Mouse (Mus musculus): Measurements from ENCODE around the gene Bcas3. TPM values are rescaled to one million over a fixed set of nuclear protein-coding genes. Genes with fewer than 3 reads are reported as not detected.
A peak's percentile ranks its signal among the peaks of the same experiment; 100 is the strongest.
"Not testable (repeated sequence)": the region's sequence is repeated elsewhere in the genome, so short reads cannot be mapped to it uniquely, and the experiment has no call there.

Bcas3 gene
- polyA plus RNA-seq, 1 experiment from 2014 or later, result 33.3 TPM

DNA sequence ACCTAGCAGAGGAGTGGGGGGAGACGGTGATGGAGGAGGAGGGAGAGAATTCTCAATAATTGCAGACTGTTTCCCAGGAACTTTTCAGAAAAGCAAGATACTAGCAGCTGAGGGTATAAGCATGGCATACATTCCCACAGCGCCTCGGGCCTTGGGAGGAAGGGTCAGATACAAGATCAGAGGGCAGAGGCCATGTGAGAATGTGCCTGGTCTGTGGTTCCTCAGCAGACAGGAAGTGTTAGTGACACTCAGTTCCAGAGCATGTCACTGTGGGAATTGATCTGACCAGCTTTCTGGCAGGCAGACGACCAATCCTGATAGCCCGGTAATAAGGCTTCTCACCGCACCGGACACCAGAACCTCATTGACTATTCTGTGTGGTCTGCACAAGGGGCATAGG is 357.2 kb downstream of the Bcas3 start:
- no peak overlapping the region for H3K4me3 ChIP-seq (ENCODE audit: low read depth, low read length)
- 76% methylated on average over 7 of the region's 7 CpGs for WGBS

DNA sequence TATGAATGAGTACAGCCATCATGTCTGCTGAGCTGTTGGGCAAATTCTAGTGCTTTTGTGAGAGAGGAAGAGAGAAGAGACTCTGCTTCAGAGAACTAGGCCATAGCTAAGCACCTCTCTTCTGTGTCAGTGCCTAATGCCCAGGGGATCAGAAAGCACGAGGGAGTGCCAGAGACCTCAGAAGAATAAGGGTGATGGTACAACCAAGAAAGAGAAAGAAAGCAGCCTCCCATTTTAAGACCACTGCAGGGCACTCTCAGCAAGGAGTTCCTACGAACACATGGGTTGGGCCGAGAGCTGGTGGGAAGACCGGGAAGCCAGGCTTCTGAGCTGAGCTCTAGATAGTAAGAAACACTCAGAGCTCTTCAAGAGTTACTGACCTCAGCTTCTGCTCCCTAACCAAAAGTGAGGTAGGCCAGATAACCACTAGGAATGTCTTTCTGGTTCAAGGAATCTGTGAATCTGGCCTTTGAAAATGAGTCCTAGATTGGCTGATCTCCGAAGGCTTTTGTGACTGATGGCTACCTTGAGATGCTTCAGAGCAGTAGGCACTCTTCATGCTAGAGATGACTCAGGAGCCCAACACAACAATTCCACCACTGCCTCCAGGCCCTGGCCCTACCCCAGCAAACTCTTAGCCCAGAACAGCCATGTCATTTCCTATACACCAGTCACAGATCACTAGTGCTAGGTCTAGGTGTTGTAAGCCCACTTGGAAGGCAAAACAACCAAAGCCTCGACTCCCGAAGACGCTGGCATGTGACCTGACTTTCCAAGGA is 359.2 kb downstream of the Bcas3 start:
- Histone ChIP-seq H3K36me3 (ENCODE audit: control insufficient read depth, insufficient read depth, low read length) (no peaks in the 10 kb centered on the region), H3K4me1 (replicated peaks; ENCODE audit: control insufficient read depth, insufficient read depth, low read length) (peaks cover 9% of the 10 kb centered on the region), H3K9me3 (ENCODE audit: control insufficient read depth, low read length) (no peaks in the 10 kb centered on the region), H3K9ac (ENCODE audit: low read depth, low read length) (no peak overlapping the region), H3K27me3 (ENCODE audit: control insufficient read depth, insufficient read depth, low read length) (peaks cover 3% of the 10 kb centered on the region; the same call in 1 of the 2 replicates), H3K4me3 (ENCODE audit: low read depth, low read length) (no peak overlapping the region), H3K4me2 (replicated peaks; ENCODE audit: low read depth, low read length) (no peak overlapping the region), H3K27ac (ENCODE audit: low read depth, low read length) (no peak overlapping the region)
- DNase-seq (ENCODE audit: low spot score) (no peak), ATAC-seq (ENCODE audit: low FRiP score) (no peak)
- WGBS, result 88% methylated on average over 8 of the region's 8 CpGs

More for the DNA sequence above, 357.2 kb downstream of the Bcas3 start:
- Histone ChIP-seq H3K4me2 (replicated peaks; ENCODE audit: low read depth, low read length) (no peak overlapping the region), H3K27ac (ENCODE audit: low read depth, low read length) (no peak overlapping the region), H3K27me3 (ENCODE audit: control insufficient read depth, insufficient read depth, low read length) (peaks cover 3% of the 10 kb centered on the region; the same call in 1 of the 2 replicates), H3K36me3 (ENCODE audit: control insufficient read depth, insufficient read depth, low read length) (no peaks in the 10 kb centered on the region), H3K4me1 (replicated peaks; ENCODE audit: control insufficient read depth, insufficient read depth, low read length) (peaks cover 9% of the 10 kb centered on the region), H3K9me3 (ENCODE audit: control insufficient read depth, low read length) (no peaks in the 10 kb centered on the region), H3K9ac (ENCODE audit: low read depth, low read length) (no peak overlapping the region)
- DNase-seq (ENCODE audit: low spot score) (no peak), ATAC-seq (ENCODE audit: low FRiP score) (no peak)

DNA sequence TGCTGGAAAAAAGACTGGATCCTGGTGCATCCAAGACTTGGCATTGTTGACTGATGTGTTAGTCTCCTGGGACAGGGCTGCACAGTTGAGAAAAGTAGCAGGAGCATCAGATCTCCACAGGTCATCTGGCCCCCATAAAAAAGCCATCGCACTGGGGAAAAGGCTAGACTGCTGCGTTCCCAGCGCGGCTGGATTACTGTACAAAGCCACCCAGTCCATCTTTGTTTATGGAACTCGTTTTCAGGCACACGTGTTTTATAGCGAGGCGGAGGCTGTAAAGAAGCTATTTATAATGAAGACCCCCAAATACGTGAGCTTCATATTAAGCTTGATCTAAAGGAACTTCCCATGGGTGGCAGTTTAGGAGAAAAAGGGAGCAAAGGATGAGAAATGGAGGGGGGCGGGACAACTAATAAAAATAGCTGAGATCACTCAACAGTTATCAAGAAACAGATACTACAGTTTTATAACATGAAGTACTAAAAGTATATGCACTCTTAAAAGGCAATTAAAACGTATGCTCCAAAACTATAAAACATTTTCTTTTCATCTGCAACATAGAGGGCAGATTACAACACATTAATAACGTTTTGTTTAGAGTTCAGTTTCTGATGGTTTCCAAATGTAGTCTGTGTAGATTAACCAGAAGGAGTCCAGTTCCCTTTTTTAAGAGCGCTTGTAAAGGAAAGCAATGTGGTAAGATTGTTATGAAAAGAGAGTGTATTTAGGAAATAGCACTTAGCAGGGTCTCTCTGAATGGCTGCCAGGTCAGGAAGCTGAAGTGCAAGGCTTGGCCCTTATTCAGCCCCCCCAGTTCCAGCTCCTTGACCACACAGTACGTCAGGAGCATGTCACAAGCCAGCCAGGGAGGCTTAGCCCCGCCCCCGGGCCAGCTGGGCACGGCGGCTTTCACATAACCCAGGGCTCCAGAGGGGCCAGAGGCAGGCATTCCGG is 360.2 kb downstream of the Bcas3 start:
- Histone ChIP-seq H3K27me3 (ENCODE audit: control insufficient read depth, insufficient read depth, low read length) (peaks cover 3% of the 10 kb centered on the region; the same call in 1 of the 2 replicates), H3K4me2 (replicated peaks; ENCODE audit: low read depth, low read length) (0 out of 2 replicates have a peak overlapping the region, but pooled peaks have one; percentile 2), H3K36me3 (ENCODE audit: control insufficient read depth, insufficient read depth, low read length) (no peaks in the 10 kb centered on the region), H3K9ac (ENCODE audit: low read depth, low read length) (no peak overlapping the region), H3K27ac (ENCODE audit: low read depth, low read length) (no peak overlapping the region), H3K4me3 (ENCODE audit: low read depth, low read length) (no peak overlapping the region), H3K9me3 (ENCODE audit: control insufficient read depth, low read length) (no peaks in the 10 kb centered on the region), H3K4me1 (replicated peaks; ENCODE audit: control insufficient read depth, insufficient read depth, low read length) (peaks cover 9% of the 10 kb centered on the region)
- ATAC-seq (ENCODE audit: low FRiP score) (no peak), DNase-seq (ENCODE audit: low spot score) (peak; percentile 60)
- WGBS, result 59% methylated on average over 19 of the region's 19 CpGs

DNA sequence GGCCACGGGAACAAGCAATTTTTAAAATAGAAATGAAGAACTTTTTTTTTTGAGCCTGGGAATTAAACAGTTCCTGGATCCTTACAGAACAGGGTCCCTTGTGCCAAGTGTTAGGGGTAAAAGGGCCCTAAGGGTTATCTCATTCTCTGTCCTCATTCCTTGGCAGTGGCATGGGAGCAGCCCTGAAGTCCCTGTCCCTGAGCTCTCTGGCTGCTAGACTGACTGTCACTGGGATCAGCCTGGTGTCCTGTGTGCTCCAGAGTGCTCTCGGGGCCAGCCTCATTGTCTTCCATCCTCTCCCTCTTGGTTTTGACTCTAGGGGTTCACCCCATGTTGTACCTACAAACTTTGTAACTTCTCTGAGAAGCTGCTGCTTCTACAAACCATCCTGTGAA is 360.8 kb downstream of the Bcas3 start:
- no peaks in the 10 kb centered on the region for H3K9me3 ChIP-seq (ENCODE audit: control insufficient read depth, low read length)
- peaks cover 3% of the 10 kb centered on the region; the same call in 1 of the 2 replicates for H3K27me3 ChIP-seq (ENCODE audit: control insufficient read depth, insufficient read depth, low read length)
- no peak overlapping the region for H3K9ac ChIP-seq (ENCODE audit: low read depth, low read length)
- no peaks in the 10 kb centered on the region for H3K36me3 ChIP-seq (ENCODE audit: control insufficient read depth, insufficient read depth, low read length)
- ATAC-seq (ENCODE audit: low FRiP score), result no peak
- no peak overlapping the region for H3K4me3 ChIP-seq (ENCODE audit: low read depth, low read length)
- no peak for DNase-seq (ENCODE audit: low spot score)
- H3K27ac ChIP-seq (ENCODE audit: low read depth, low read length), result no peak overlapping the region
- 0 out of 2 replicates have a peak overlapping the region, but pooled peaks have one; percentile 2 for H3K4me2 ChIP-seq (replicated peaks; ENCODE audit: low read depth, low read length)
- H3K4me1 ChIP-seq (replicated peaks; ENCODE audit: control insufficient read depth, insufficient read depth, low read length), result peaks cover 9% of the 10 kb centered on the region
- WGBS, result 13% methylated on average over 2 of the region's 2 CpGs

DNA sequence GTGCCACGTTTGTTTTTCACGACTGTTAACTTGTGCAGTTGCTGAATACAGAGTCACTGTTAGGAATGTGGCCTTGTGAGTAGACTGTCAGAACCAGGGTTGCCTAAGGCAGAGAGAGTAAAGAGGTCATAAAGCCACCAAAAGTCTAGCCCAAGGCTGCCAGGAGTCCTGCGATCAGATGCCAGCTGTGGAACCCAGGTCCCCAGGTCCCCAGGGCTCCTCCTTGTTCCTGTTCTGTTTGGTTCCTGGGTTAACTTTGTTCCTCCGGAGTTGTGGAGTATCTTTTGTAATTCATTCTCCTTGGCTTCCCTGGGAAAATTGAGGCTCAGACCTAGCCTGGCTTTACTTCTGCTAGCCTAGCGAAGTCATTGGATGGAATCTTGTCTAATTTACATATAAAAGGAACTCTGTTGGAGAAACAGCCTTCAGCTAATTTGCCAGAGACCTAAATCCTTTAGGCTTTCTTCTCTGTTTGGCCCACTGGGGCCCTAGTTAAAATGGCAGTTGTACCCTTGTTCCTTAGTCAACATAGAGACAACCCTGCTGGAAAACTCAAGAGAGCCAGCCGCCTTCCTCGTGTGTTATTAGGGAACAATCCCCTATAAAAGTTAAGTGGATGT is 361.5 kb downstream of the Bcas3 start:
- DNase-seq (ENCODE audit: low spot score) (peak; percentile 31), ATAC-seq (ENCODE audit: low FRiP score) (no peak)
- H3K9ac ChIP-seq (ENCODE audit: low read depth, low read length), result no peak overlapping the region
- 9% methylated on average over 7 of the region's 7 CpGs for WGBS
- no peak overlapping the region; the same call in 1 of the 2 replicates for H3K27ac ChIP-seq (ENCODE audit: low read depth, low read length)
- peaks cover 3% of the 10 kb centered on the region; the same call in 1 of the 2 replicates for H3K27me3 ChIP-seq (ENCODE audit: control insufficient read depth, insufficient read depth, low read length)
- no peaks in the 10 kb centered on the region for H3K36me3 ChIP-seq (ENCODE audit: control insufficient read depth, insufficient read depth, low read length)
- H3K4me1 ChIP-seq (replicated peaks; ENCODE audit: control insufficient read depth, insufficient read depth, low read length), result peaks cover 9% of the 10 kb centered on the region
- H3K9me3 ChIP-seq (ENCODE audit: control insufficient read depth, low read length), result no peaks in the 10 kb centered on the region
- no peak overlapping the region for H3K4me3 ChIP-seq (ENCODE audit: low read depth, low read length)
- H3K4me2 ChIP-seq (replicated peaks; ENCODE audit: low read depth, low read length), result no peak overlapping the region

DNA sequence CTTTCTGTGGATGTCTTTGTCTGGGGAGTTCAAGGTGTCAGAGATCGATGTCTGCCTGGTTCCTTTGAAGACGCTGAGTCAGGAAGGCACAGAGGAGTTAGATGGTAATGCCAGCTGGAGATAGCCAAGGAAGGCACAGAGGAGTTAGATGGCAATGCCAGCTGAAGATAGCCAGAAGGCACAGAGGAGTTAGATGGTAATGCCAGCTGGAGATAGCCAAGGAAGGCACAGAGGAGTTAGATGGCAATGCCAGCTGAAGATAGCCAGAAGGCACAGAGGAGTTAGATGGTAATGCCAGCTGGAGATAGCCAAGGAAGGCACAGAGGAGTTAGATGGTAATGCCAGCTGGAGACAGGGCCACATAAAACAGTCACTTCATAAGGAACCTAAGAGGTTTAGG is 363.8 kb downstream of the Bcas3 start:
- H3K9ac ChIP-seq (ENCODE audit: low read depth, low read length); H3K4me3 ChIP-seq (ENCODE audit: low read depth, low read length); H3K36me3 ChIP-seq (ENCODE audit: control insufficient read depth, insufficient read depth, low read length); H3K27ac ChIP-seq (ENCODE audit: low read depth, low read length); ATAC-seq (ENCODE audit: low FRiP score); H3K27me3 ChIP-seq (ENCODE audit: control insufficient read depth, insufficient read depth, low read length); H3K4me2 ChIP-seq (replicated peaks; ENCODE audit: low read depth, low read length); H3K9me3 ChIP-seq (ENCODE audit: control insufficient read depth, low read length); DNase-seq (ENCODE audit: low spot score): not testable (repeated sequence)
- WGBS, result 76% methylated on average over 2 of the region's 2 CpGs
- peaks cover 16% of the 10 kb centered on the region for H3K4me1 ChIP-seq (replicated peaks; ENCODE audit: control insufficient read depth, insufficient read depth, low read length)

DNA sequence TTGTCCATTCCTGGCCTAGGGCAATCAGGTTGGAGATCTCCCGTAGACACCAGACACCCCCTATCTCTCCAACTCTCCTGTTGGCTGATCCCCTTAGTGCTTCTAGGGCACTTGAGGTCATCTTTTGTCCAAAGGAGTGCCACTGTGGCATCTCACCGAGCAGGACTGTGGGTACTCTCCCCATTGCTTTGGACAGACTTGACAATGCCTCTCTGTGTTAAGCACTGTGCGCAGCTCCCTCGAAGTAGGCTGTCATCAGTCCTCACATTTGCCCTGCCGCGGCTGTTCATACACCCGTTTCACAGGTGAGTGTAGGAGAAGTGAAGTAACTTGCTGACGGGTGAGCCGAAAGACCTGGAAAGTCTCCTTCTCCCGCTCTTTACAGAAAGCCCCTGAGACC is 366.1 kb downstream of the Bcas3 start:
- Histone ChIP-seq H3K4me2 (replicated peaks; ENCODE audit: low read depth, low read length) (no peak overlapping the region), H3K27ac (ENCODE audit: low read depth, low read length) (no peak overlapping the region), H3K4me3 (ENCODE audit: low read depth, low read length) (no peak overlapping the region), H3K9ac (ENCODE audit: low read depth, low read length) (no peak overlapping the region), H3K27me3 (ENCODE audit: control insufficient read depth, insufficient read depth, low read length) (no peaks in the 10 kb centered on the region), H3K4me1 (replicated peaks; ENCODE audit: control insufficient read depth, insufficient read depth, low read length) (peaks cover 9% of the 10 kb centered on the region), H3K36me3 (ENCODE audit: control insufficient read depth, insufficient read depth, low read length) (no peaks in the 10 kb centered on the region), H3K9me3 (ENCODE audit: control insufficient read depth, low read length) (no peaks in the 10 kb centered on the region)
- WGBS, result 79% methylated on average over 10 of the region's 10 CpGs
- ATAC-seq (ENCODE audit: low FRiP score), result no peak
- no peak for DNase-seq (ENCODE audit: low spot score)

DNA sequence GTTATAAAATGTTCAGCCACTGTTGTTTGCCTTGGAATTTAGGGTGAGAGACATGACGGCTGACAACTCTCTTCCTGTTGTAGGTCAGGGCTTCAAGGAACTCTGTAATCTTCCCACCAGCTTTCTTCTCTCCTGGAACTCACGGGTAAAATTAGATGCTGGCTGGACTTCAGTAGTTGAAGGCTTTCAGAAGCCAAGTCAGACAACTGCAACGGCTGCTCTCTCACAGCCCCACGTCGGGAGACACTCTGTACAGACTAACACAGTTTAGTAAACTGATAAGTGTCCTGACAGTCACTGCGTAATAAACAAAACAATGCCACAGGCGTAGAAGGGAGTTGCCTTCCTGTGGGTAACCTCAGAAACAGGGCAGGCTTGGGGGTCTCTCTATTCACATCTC is 366.8 kb downstream of the Bcas3 start:
- no peaks in the 10 kb centered on the region for H3K9me3 ChIP-seq (ENCODE audit: control insufficient read depth, low read length)
- peak overlapping the region; percentile 75 for H3K27ac ChIP-seq (ENCODE audit: low read depth, low read length)
- H3K27me3 ChIP-seq (ENCODE audit: control insufficient read depth, insufficient read depth, low read length), result no peaks in the 10 kb centered on the region
- no peak overlapping the region for H3K4me2 ChIP-seq (replicated peaks; ENCODE audit: low read depth, low read length)
- peaks cover 7% of the 10 kb centered on the region for H3K4me1 ChIP-seq (replicated peaks; ENCODE audit: control insufficient read depth, insufficient read depth, low read length)
- no peak for DNase-seq (ENCODE audit: low spot score)
- 30% methylated on average over 7 of the region's 7 CpGs for WGBS
- no peaks in the 10 kb centered on the region for H3K36me3 ChIP-seq (ENCODE audit: control insufficient read depth, insufficient read depth, low read length)
- no peak overlapping the region for H3K4me3 ChIP-seq (ENCODE audit: low read depth, low read length)
- no peak overlapping the region for H3K9ac ChIP-seq (ENCODE audit: low read depth, low read length)
- no peak for ATAC-seq (ENCODE audit: low FRiP score)
